8 mouse cellular contexts compared by ENCODE assay signal in the genomic region with DNA sequence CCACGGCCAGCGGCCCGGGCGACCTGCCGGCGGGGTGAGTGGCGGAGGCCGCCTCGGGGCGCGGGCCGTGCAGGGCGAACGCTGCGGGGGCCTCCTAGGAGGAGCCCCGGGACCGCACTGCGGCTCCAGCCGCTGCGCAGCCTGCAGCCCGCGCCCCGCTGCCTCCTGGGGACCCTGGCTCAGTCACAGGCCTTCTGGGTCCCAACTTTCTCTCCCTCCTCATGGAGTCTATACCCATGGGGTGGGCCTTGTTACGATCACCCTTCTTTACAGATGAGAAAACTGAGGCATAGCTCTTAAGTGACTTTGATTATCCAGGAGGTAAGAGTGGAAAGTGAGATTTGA. TPM values are rescaled to one million over a fixed set of nuclear protein-coding genes. Genes with fewer than 3 reads are reported as not detected.
A peak's percentile ranks its signal among the peaks of the same experiment; 100 is the strongest.
DNase-seq lines count a peak whose midpoint lies in the region; ATAC-seq and TF ChIP-seq lines count a peak whose summit lies in the region.

No protein-coding gene starts in this region.

- peak overlapping the region; percentile 99 for H3K4me2 ChIP-seq in lung, embryonic 16.5 days (ENCODE audit: low read depth, low read length)
- peak overlapping the region; percentile 99 for H3K4me2 ChIP-seq in intestine, postnatal 0 days (replicated peaks; ENCODE audit: low read depth)
- peak overlapping the region; percentile 99 for H3K4me2 ChIP-seq in neural tube, embryonic 15.5 days

- H3K27ac ChIP-seq in lung, embryonic 16.5 days (ENCODE audit: low read length), result no peak overlapping the region
- H3K27ac ChIP-seq in forebrain, embryonic 10.5 days, result peak overlapping the region; percentile 87
- peak overlapping the region; percentile 82 for H3K27ac ChIP-seq in intestine, postnatal 0 days (ENCODE audit: low read depth, low read length)
- H3K27ac ChIP-seq in neural tube, embryonic 15.5 days (replicated peaks), result no peak overlapping the region

- no peak for DNase-seq in lung, adult 18-20 months
- DNase-seq in forebrain, embryonic 10.5 days (ENCODE audit: extremely low spot score, low spot score), result no peak
- no peak for DNase-seq in left cerebral cortex, postnatal 14 days (ENCODE audit: low spot score in 2 of 2)
- DNase-seq in frontal cortex, postnatal 36 days (ENCODE audit: low spot score in 2 of 2), result no peak

- no peak; the same call in 1 of the 2 replicates for ATAC-seq in lung, embryonic 16.5 days (ENCODE audit: low read depth)
- ATAC-seq in intestine, postnatal 0 days, result no peak; the same call in 1 of the 2 replicates
- ATAC-seq in neural tube, embryonic 15.5 days (ENCODE audit: low FRiP score), result peak; percentile 42; the same call in 1 of the 2 replicates
- no peak for ATAC-seq in erythroid progenitor cell, adult 5-6 weeks (replicated peaks; ENCODE audit: low FRiP score, poor library complexity, severe bottlenecking)

- peaks cover 16% of the 10 kb centered on the region for H3K4me1 ChIP-seq in lung, embryonic 16.5 days (replicated peaks; ENCODE audit: control insufficient read depth, insufficient read depth, low read length)
- H3K4me1 ChIP-seq in forebrain, embryonic 10.5 days, result peaks cover 26% of the 10 kb centered on the region
- H3K4me1 ChIP-seq in intestine, postnatal 0 days (replicated peaks; ENCODE audit: control insufficient read depth, insufficient read depth, low read length), result peaks cover 5% of the 10 kb centered on the region; the same call in 1 of the 2 replicates
- H3K4me1 ChIP-seq in neural tube, embryonic 15.5 days, result peaks cover 20% of the 10 kb centered on the region

- no peaks in the 10 kb centered on the region for H3K36me3 ChIP-seq in lung, embryonic 16.5 days (ENCODE audit: control insufficient read depth, insufficient read depth, low read length)
- 0 out of 2 replicates have a peak, but pooled peaks cover 3% of the 10 kb centered on the region for H3K36me3 ChIP-seq in forebrain, embryonic 10.5 days (replicated peaks)
- H3K36me3 ChIP-seq in intestine, postnatal 0 days (ENCODE audit: control insufficient read depth, insufficient read depth), result peaks cover 5% of the 10 kb centered on the region; the same call in 1 of the 2 replicates
- no peaks in the 10 kb centered on the region for H3K36me3 ChIP-seq in neural tube, embryonic 15.5 days

- H3K4me3 ChIP-seq in lung, embryonic 16.5 days (ENCODE audit: low read length), result peak overlapping the region; percentile 68
- H3K4me3 ChIP-seq in forebrain, embryonic 10.5 days, result peak overlapping the region; percentile 74
- H3K4me3 ChIP-seq in intestine, postnatal 0 days (ENCODE audit: low read depth, low read length), result peak overlapping the region; percentile 62
- H3K4me3 ChIP-seq in neural tube, embryonic 15.5 days (replicated peaks), result peak overlapping the region; percentile 68

- WGBS in lung, embryonic 16.5 days, result 5% methylated on average over 12 of the region's 24 CpGs
- 3% methylated on average over 24 of the region's 24 CpGs for WGBS in forebrain, embryonic 10.5 days
- 4% methylated on average over 23 of the region's 24 CpGs for WGBS in intestine, postnatal 0 days
- WGBS in neural tube, embryonic 15.5 days, result 5% methylated on average over 7 of the region's 24 CpGs

- H3K9ac ChIP-seq in lung, embryonic 16.5 days (ENCODE audit: low read length), result peak overlapping the region; percentile 71
- peak overlapping the region; percentile 58 for H3K9ac ChIP-seq in intestine, postnatal 0 days (ENCODE audit: low read depth, low read length)
- peak overlapping the region; percentile 75 for H3K9ac ChIP-seq in neural tube, embryonic 15.5 days (replicated peaks)

- H3K9me3 ChIP-seq in lung, embryonic 16.5 days (ENCODE audit: control insufficient read depth, low read length), result no peaks in the 10 kb centered on the region
- H3K9me3 ChIP-seq in forebrain, embryonic 10.5 days, result no peaks in the 10 kb centered on the region
- no peaks in the 10 kb centered on the region for H3K9me3 ChIP-seq in intestine, postnatal 0 days (ENCODE audit: control insufficient read depth)
- H3K9me3 ChIP-seq in neural tube, embryonic 15.5 days (replicated peaks), result no peaks in the 10 kb centered on the region

- no peak for TF ChIP-seq CTCF in intestine, postnatal 0 days (IDR thresholded peaks at IDR 0.05; ENCODE audit: low read depth)

- no peaks in the 10 kb centered on the region for H3K27me3 ChIP-seq in lung, embryonic 16.5 days (ENCODE audit: control insufficient read depth, insufficient read depth, low read depth, low read length)
- peaks cover 37% of the 10 kb centered on the region for H3K27me3 ChIP-seq in forebrain, embryonic 10.5 days (ENCODE audit: poor library complexity, severe bottlenecking)
- H3K27me3 ChIP-seq in intestine, postnatal 0 days (replicated peaks; ENCODE audit: control insufficient read depth, insufficient read depth, low read length), result no peaks in the 10 kb centered on the region
- H3K27me3 ChIP-seq in neural tube, embryonic 15.5 days (replicated peaks), result 0 out of 2 replicates have a peak, but pooled peaks cover 3% of the 10 kb centered on the region

- intact Hi-C loops in left cerebral cortex, postnatal 14 days (cut with DNase I), result no loop called here

RNA-seq across cellular contexts. Expression of gene Ttc39a, which starts 0.7 kb away (rescaled TPM):
- 7.3 and 7.8 TPM in 2 replicates for polyA plus RNA-seq in lung, embryonic 16.5 days (2015; fragmentation: Nextera tagmentation; extraction: Ambion mirVana)
- 4.2 and 4.9 TPM in 2 replicates for polyA plus RNA-seq in forebrain, embryonic 10.5 days (2016; fragmentation: Nextera tagmentation; extraction: Ambion mirVana)
- 6.3 and 7.5 TPM in 2 replicates for polyA plus RNA-seq in intestine, postnatal 0 days (2015; fragmentation: Nextera tagmentation; extraction: Ambion mirVana)
- 4.9 and 6.2 TPM in 2 replicates for polyA plus RNA-seq in neural tube, embryonic 15.5 days (2015; fragmentation: Nextera tagmentation; extraction: Ambion mirVana)
- 1 to 10 TPM; 1.2 to 2.0 TPM for total RNA-seq in left cerebral cortex, postnatal 14 days (2021)
- total RNA-seq in erythroid progenitor cell, adult 5-6 weeks (2015; ENCODE audit: low replicate concordance), result 5.0 and 14.4 TPM in 2 replicates
- 3.9 and 29.2 TPM in 2 replicates for total RNA-seq in erythroid progenitor cell, adult 5-6 weeks (2017; ENCODE audit: low replicate concordance)

Comparison
In these comparisons a context has a peak if more than half of its experiments do, and no peak if none do; other contexts are left out.
1. H3K27ac ChIP-seq: peak in forebrain, embryonic 10.5 days (single experiment) and intestine, postnatal 0 days (single experiment); none in lung, embryonic 16.5 days (single experiment) and neural tube, embryonic 15.5 days (single experiment).
2. Peak in every context shown above with its lines, with median percentiles within 50 percentile points of each other: H3K4me2 ChIP-seq, H3K4me3 ChIP-seq and H3K9ac ChIP-seq.